Mouse (Mus musculus): ENCODE data around the gene Zfp346.

DNA sequence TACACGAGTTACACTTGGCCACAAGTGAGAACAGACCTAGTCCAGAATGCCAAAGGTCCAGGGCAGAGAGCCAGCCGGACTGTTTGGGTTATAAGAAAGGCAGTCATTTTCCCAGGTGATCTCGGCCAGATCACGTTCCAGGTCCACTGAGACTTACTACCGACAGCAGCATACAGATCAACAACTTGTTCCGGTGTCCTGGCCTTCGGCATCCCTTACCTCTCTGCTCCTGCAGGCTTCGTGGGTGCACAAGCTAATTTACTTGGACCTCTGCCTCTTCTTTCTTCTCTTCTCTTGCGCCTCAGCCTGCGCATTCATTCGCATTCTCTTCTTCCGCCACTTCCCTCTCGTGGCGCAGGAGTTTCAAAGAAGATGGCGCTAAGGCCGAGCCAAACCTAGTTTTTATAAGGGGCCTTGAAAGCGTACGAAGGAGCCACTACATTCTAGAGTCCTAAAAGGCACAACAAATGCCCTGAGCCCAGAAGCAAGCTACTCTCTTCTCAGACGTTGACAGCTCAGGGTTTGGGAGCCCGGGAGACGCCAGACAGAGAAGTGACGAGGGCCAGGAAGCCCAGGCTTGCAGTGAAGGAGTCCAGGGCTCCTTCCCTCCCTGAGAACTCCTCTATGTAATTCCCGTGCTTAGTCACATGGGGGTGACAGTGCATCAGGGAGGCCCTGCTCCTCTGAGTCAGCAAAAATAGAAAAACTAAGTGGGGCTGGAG is 77.2 kb downstream of the Zfp346 start:
- TF ChIP-seq POLR2A (IDR thresholded peaks at IDR 0.05; ENCODE audit: insufficient read length, low read depth) (no peak), POLR2AphosphoS2 (IDR thresholded peaks at IDR 0.05; ENCODE audit: insufficient read length, low read depth) (no peak), MYOD1 (IDR thresholded peaks at IDR 0.05; ENCODE audit: control insufficient read depth in 1 of 3, insufficient read length in 2 of 3, low read depth in 2 of 3) (no peak), E2F4 (IDR thresholded peaks at IDR 0.05; ENCODE audit: insufficient read depth) (no peak), CEBPB (IDR thresholded peaks at IDR 0.05; ENCODE audit: insufficient read depth, poor library complexity, severe bottlenecking) (no peak), USF1 (IDR thresholded peaks at IDR 0.05; ENCODE audit: low read depth) (no peak), TCF12 (IDR thresholded peaks at IDR 0.05; ENCODE audit: insufficient read depth, poor library complexity, severe bottlenecking) (no peak)
